Mouse (Mus musculus) cerebellum, postnatal 4 days (tissue): Measurements from ENCODE around the gene Apool.

ENCODE experiments used
- DNase-seq, 2 experiments: peaks; one replicate each; pipeline ENCODE4 v3.0.0; 2022; ENCODE audit warnings: low spot score in 2 of 2, mixed read lengths in 1 of 2

Apool gene

GRCm38 (mm10) chrX:112310804-112311530 lies at the start of gene Apool:
Gene Apool, plus strand, starts transcription at chrX:112311334.
- DNase-seq = peak; percentile 61 to 81

- DNase-seq = no peak
These were observed 37.6 kb upstream of the Apool start for GRCm38 (mm10) chrX:112273550-112273949.

- DNase-seq = no peak
These were observed 375 bp downstream of the Apool start for GRCm38 (mm10) chrX:112311531-112311887.

GRCm38 (mm10) chrX:112312094-112312493 lies 960 bp downstream of the Apool start:
- DNase-seq = no peak

GRCm38 (mm10) chrX:112320273-112320672 lies 9.1 kb downstream of the Apool start:
- DNase-seq = no peak

- no peak for DNase-seq
These were observed 28.4 kb downstream of the Apool start for GRCm38 (mm10) chrX:112339486-112339885.

GRCm38 (mm10) chrX:112347467-112348394 lies 36.6 kb downstream of the Apool start:
- no peak for DNase-seq

GRCm38 (mm10) chrX:112348395-112348791 lies 37.3 kb downstream of the Apool start:
- no peak for DNase-seq

GRCm38 (mm10) chrX:112368426-112368825 lies 57.3 kb downstream of the Apool start:
- DNase-seq = no peak

- peak; percentile 14 to 23 for DNase-seq
These were observed 59.7 kb downstream of the Apool start for GRCm38 (mm10) chrX:112370577-112371410.

GRCm38 (mm10) chrX:112406679-112407078 lies 95.5 kb downstream of the Apool start, which contains the start of gene Satl1:
Gene Satl1, minus strand, starts transcription at chrX:112406779.
- DNase-seq = no peak

- DNase-seq = no peak
These were observed 101.2 kb downstream of the Apool start for GRCm38 (mm10) chrX:112412309-112412708.
